Mouse (Mus musculus) intestine, postnatal 0 days (tissue): ENCODE results near the gene Tmem37. TPM values are rescaled to one million over a fixed set of nuclear protein-coding genes. Genes with fewer than 3 reads are reported as not detected.
A peak's percentile ranks its signal among the peaks of the same experiment; 100 is the strongest.

Source experiments
- ATAC-seq: fragments of 200-750 bp; cut with Nextera tagmentation; 2 replicates; pipeline ENCODE4 v1.8.0; 2017; ENCODE audit warnings: mild to moderate bottlenecking, moderate TSS enrichment, moderate library complexity
- H3K27ac ChIP-seq: fragments of 300-500 bp; sonication (generic); 2 replicates; pipeline ENCODE4 v1.5.1; 2014; ENCODE audit warnings: mild to moderate bottlenecking, low read depth, low read length, moderate library complexity
- H3K27me3 ChIP-seq: fragments of 300-500 bp; sonication (generic); replicated peaks from 2 replicates; pipeline ENCODE4 v1.6.1; 2014; ENCODE audit warnings: low read length, mixed read lengths; ENCODE audit not compliant: control insufficient read depth, insufficient read depth
- H3K36me3 ChIP-seq: fragments of 300-500 bp; sonication (generic); 2 replicates; pipeline ENCODE4 v1.6.1; 2014; ENCODE audit warnings: mild to moderate bottlenecking, moderate library complexity; ENCODE audit not compliant: control insufficient read depth, insufficient read depth
- H3K4me1 ChIP-seq: fragments of 300-500 bp; sonication (generic); replicated peaks from 2 replicates; pipeline ENCODE4 v1.6.1; 2014; ENCODE audit warnings: antibody characterized with exemption, low read length, mixed read lengths; ENCODE audit not compliant: control insufficient read depth, insufficient read depth
- H3K4me2 ChIP-seq: fragments of 300-500 bp; sonication (generic); replicated peaks from 2 replicates; pipeline ENCODE4 v1.6.1; 2014; ENCODE audit warnings: low read depth, mild to moderate bottlenecking, moderate library complexity
- H3K4me3 ChIP-seq: fragments of 300-500 bp; sonication (generic); 2 replicates; pipeline ENCODE4 v1.5.1; 2014; ENCODE audit warnings: low read depth, low read length
- H3K9ac ChIP-seq: fragments of 300-500 bp; sonication (generic); 2 replicates; pipeline ENCODE4 v1.6.1; 2014; ENCODE audit warnings: mild to moderate bottlenecking, low read depth, low read length
- H3K9me3 ChIP-seq: fragments of 300-500 bp; sonication (generic); 2 replicates; pipeline ENCODE4 v1.6.1; 2016; ENCODE audit warnings: mixed run types; ENCODE audit not compliant: control insufficient read depth
- CTCF ChIP-seq: sonication (generic); IDR thresholded peaks from 2 replicates; pipeline ENCODE4 v1.5.1; 2016; ENCODE audit warnings: low read depth, mild to moderate bottlenecking, control low read depth, antibody characterized with exemption, moderate library complexity
- WGBS: fragments of 180-500 bp; shearing (Covaris S2); extraction: QIAGEN DNeasy Blood & Tissue Kit; methylation state at CpG from one replicate; pipeline ENCODE4 v1.1.7; 2014; 5-methylcytosine and 5-hydroxymethylcytosine counted together
- polyA plus RNA-seq: library from polyadenylated mRNA; unstranded; fragments of >200 nt; fragmentation: Nextera tagmentation; extraction: Ambion mirVana; gene quantifications from 2 replicates; pipeline ENCODE4 v1.2.1, GENCODE M21; 2015

Tmem37 gene
- polyA plus RNA-seq, 1 experiment from 2014 or later, result 673 TPM

- Histone ChIP-seq H3K27ac (no peak overlapping the region), H3K36me3 (no peaks in the 10 kb centered on the region), H3K4me2 (no peak overlapping the region), H3K4me3 (no peak overlapping the region), H3K27me3 (no peaks in the 10 kb centered on the region), H3K9me3 (no peaks in the 10 kb centered on the region), H3K4me1 (no peaks in the 10 kb centered on the region), H3K9ac (no peak overlapping the region)
- WGBS, result 91% methylated on average over 3 of the region's 3 CpGs
- TF ChIP-seq CTCF, result no peak
- ATAC-seq, result no peak
These were observed 43.4 kb downstream of the Tmem37 start for GRCm38 (mm10) chr1:120030474-120030873.

- Histone ChIP-seq H3K9me3 (no peaks in the 10 kb centered on the region), H3K27ac (no peak overlapping the region), H3K4me2 (no peak overlapping the region), H3K4me1 (no peaks in the 10 kb centered on the region), H3K27me3 (no peaks in the 10 kb centered on the region), H3K36me3 (no peaks in the 10 kb centered on the region), H3K4me3 (no peak overlapping the region), H3K9ac (no peak overlapping the region)
- WGBS, result 72% methylated on average over 4 of the region's 4 CpGs
- no peak for ATAC-seq
- no peak for TF ChIP-seq CTCF
These were observed 46.2 kb downstream of the Tmem37 start for GRCm38 (mm10) chr1:120027693-120028092.

- no peak overlapping the region for H3K4me2 ChIP-seq
- ATAC-seq, result no peak
- no peaks in the 10 kb centered on the region for H3K36me3 ChIP-seq
- no peak overlapping the region for H3K27ac ChIP-seq
- TF ChIP-seq CTCF, result peak; percentile 45
- H3K4me3 ChIP-seq, result no peak overlapping the region
- no peaks in the 10 kb centered on the region for H3K27me3 ChIP-seq
- 2% methylated on average over 2 of the region's 2 CpGs for WGBS
- H3K4me1 ChIP-seq, result no peaks in the 10 kb centered on the region
- H3K9me3 ChIP-seq, result no peaks in the 10 kb centered on the region
- no peak overlapping the region for H3K9ac ChIP-seq
These were observed 48.8 kb downstream of the Tmem37 start for GRCm38 (mm10) chr1:120025050-120025439.

GRCm38 (mm10) chr1:120024331-120025049 is 49.4 kb downstream of the Tmem37 start:
- no peaks in the 10 kb centered on the region for H3K9me3 ChIP-seq
- no peak overlapping the region for H3K27ac ChIP-seq
- H3K4me2 ChIP-seq, result no peak overlapping the region
- no peak for TF ChIP-seq CTCF
- no peak overlapping the region for H3K4me3 ChIP-seq
- no peaks in the 10 kb centered on the region for H3K27me3 ChIP-seq
- WGBS, result 32% methylated on average over 10 of the region's 10 CpGs
- no peak overlapping the region for H3K9ac ChIP-seq
- H3K4me1 ChIP-seq, result no peaks in the 10 kb centered on the region
- no peaks in the 10 kb centered on the region for H3K36me3 ChIP-seq
- ATAC-seq, result no peak

- Histone ChIP-seq H3K27me3 (no peaks in the 10 kb centered on the region), H3K4me3 (no peak overlapping the region), H3K9ac (no peak overlapping the region), H3K9me3 (no peaks in the 10 kb centered on the region), H3K4me2 (no peak overlapping the region), H3K4me1 (no peaks in the 10 kb centered on the region), H3K27ac (no peak overlapping the region), H3K36me3 (no peaks in the 10 kb centered on the region)
- no peak for ATAC-seq
- no peak for TF ChIP-seq CTCF
- 77% methylated on average over 17 of the region's 17 CpGs for WGBS
These were observed 51.9 kb downstream of the Tmem37 start for GRCm38 (mm10) chr1:120021951-120022350.

- no peak overlapping the region for H3K4me2 ChIP-seq
- 65% methylated on average over 7 of the region's 7 CpGs for WGBS
These were observed 53.5 kb downstream of the Tmem37 start for GRCm38 (mm10) chr1:120020322-120020897.

More at GRCm38 (mm10) chr1:120020322-120020897, 53.5 kb downstream of the Tmem37 start:
- Histone ChIP-seq H3K36me3 (no peaks in the 10 kb centered on the region), H3K4me3 (no peak overlapping the region), H3K27me3 (no peaks in the 10 kb centered on the region), H3K4me1 (no peaks in the 10 kb centered on the region), H3K9me3 (no peaks in the 10 kb centered on the region), H3K9ac (no peak overlapping the region), H3K27ac (no peak overlapping the region)
- no peak for TF ChIP-seq CTCF
- ATAC-seq, result no peak
